Mouse (Mus musculus): ENCODE measurements around the gene Tsc22d4. TPM values are rescaled to one million over a fixed set of nuclear protein-coding genes. Genes with fewer than 3 reads are reported as not detected.
"Not testable (repeated sequence)": the region's sequence is repeated elsewhere in the genome, so short reads cannot be mapped to it uniquely, and the experiment has no call there.

Tsc22d4 gene
- polyA plus RNA-seq (2015; fragmentation: Nextera tagmentation; extraction: Ambion mirVana), result 75.6 and 76.1 TPM in 2 replicates

DNA sequence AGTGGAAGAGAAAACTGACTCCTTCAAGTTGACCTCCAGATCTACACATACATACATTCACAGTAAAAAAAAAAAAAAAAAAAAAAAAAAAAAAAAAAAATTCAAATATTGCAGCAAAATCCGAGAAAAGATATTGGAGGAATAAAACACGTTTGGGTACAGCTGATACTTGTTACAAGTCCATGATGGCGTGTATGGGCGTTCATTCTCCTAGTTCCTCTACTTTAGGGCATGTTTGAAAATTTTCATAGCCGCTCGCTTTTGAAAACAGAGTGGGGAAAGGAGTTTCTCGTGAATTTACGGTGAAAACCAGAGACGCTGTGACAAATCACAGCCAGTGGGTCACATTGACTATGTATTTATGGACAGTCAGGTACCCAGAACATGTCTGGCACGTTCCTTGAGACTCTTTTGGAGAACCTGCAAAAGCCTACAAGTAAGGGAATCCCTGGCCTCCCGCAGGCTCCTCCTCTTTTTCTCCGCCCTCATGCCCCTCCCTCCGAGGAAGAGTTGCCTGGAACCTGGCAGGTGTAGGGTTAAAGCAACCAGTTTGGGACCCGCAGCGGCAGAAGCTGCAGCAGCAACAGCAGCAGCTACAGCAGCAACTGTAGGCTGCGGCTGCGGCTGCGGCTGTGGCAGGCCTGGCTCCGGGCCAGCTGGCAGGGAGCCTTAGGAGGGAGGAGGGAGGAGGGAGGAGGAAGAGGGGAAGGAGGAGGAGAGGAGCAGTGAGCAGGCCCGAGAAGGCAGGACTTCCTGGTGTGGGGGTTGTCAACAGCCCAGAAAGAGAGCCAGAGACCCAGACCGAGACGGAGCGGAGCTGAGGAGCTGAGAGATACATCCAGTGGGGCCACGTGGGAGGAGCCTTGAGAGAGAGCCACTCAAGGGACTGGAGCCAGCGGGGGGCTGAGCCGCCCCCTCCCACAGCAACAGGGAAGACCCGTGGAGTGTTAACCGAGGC lies at the start of gene Tsc22d4:
Tsc22d4 (plus strand) TSS at position 517 of the 958 bp plus-strand sequence.
- H3K4me2 ChIP-seq (replicated peaks), result peak within 1 kb of the TSS; percentile 87

DNA sequence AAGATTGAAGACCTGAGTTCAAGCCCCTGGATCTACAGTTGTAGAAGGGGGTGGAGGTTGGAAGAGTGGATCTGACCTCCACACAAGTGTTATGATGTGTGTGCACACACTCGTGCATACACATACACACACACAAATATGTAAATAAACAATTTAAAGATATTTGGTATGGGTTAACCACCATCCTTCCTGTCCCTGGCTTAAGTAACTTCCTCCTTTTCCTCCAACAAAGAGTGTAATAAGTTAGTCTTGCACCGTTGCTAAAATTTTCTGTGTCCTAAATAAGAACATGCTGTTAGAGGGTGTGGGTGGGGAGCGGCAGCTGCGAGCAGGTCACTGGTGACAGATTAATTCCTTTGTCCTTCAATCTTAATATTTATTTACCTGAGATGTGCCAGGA lies 49.6 kb upstream of the Tsc22d4 start:
- Histone ChIP-seq H3K9ac (replicated peaks) (no peak overlapping the region), H3K27ac (replicated peaks) (no peak overlapping the region), H3K4me2 (replicated peaks) (no peak overlapping the region), H3K9me3 (no peaks in the 10 kb centered on the region), H3K27me3 (no peaks in the 10 kb centered on the region), H3K36me3 (no peaks in the 10 kb centered on the region), H3K4me3 (no peak overlapping the region), H3K4me1 (no peaks in the 10 kb centered on the region)
- 89% methylated on average over 4 of the region's 4 CpGs for WGBS
- no peak for ATAC-seq (replicated peaks)

More for the DNA sequence above, at the start of gene Tsc22d4:
- H3K27me3 ChIP-seq, result no peaks in the 10 kb centered on the region
- no peaks in the 10 kb centered on the region for H3K9me3 ChIP-seq
- WGBS, result 4% methylated on average over 28 of the region's 28 CpGs
- peak; percentile 80 for ATAC-seq (replicated peaks)
- peaks cover 55% of the 10 kb centered on the region for H3K4me1 ChIP-seq
- H3K27ac ChIP-seq (replicated peaks), result peak within 1 kb of the TSS; percentile 89
- peak within 1 kb of the TSS; percentile 71 for H3K4me3 ChIP-seq
- H3K36me3 ChIP-seq, result no peaks in the 10 kb centered on the region
- peak within 1 kb of the TSS; percentile 65 for H3K9ac ChIP-seq (replicated peaks)

DNA sequence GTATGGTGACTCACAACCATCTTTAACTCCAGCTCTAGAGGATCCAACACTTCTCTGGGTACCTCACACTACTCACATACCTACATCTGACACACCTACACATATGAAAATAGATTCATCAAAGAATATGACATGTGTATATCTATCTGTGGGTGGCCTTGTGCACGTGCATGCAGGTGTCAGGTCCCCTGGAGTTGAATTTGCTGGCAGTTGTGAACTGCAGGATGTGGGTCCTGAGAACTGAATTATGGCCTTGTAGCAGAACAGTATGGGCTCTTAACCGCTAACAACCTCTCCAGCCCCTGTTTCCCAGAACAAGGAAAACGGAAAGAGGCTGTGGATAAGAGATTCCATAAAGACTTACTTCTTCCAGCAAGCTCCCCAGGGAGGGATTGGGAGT lies 46.5 kb upstream of the Tsc22d4 start:
- no peak overlapping the region for H3K27ac ChIP-seq (replicated peaks)
- no peak overlapping the region for H3K4me3 ChIP-seq
- H3K27me3 ChIP-seq, result no peaks in the 10 kb centered on the region
- 75% methylated on average over 3 of the region's 3 CpGs for WGBS
- H3K4me2 ChIP-seq (replicated peaks), result no peak overlapping the region
- no peak for ATAC-seq (replicated peaks)
- no peaks in the 10 kb centered on the region for H3K4me1 ChIP-seq
- no peak overlapping the region for H3K9ac ChIP-seq (replicated peaks)
- no peaks in the 10 kb centered on the region for H3K36me3 ChIP-seq
- H3K9me3 ChIP-seq, result no peaks in the 10 kb centered on the region

DNA sequence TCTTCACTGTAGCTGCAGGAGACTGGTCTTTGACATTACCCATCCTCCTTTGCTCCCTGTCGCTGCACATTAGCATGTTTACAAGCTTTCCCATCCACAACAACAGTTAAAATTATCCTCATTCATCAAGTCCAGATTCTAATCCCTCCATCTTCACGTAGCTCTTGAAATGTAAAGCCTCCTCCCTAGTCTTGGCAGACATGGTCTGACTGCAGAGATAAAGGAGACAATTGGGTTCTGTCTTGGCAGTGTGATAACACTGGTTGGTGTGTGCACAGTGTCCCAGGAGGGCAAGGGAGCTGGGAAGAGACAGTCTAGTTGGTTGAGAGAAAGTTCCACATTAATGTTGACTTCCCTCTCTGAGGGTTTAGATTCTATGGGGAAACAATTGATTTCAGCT lies 45.7 kb upstream of the Tsc22d4 start:
- H3K9me3 ChIP-seq, result no peaks in the 10 kb centered on the region
- no peaks in the 10 kb centered on the region for H3K27me3 ChIP-seq
- no peaks in the 10 kb centered on the region for H3K36me3 ChIP-seq
- H3K4me1 ChIP-seq, result no peaks in the 10 kb centered on the region
- no peak overlapping the region for H3K27ac ChIP-seq (replicated peaks)
- H3K4me2 ChIP-seq (replicated peaks), result no peak overlapping the region
- WGBS, result 44% methylated on average over 2 of the region's 2 CpGs
- no peak for ATAC-seq (replicated peaks)
- no peak overlapping the region for H3K4me3 ChIP-seq
- no peak overlapping the region for H3K9ac ChIP-seq (replicated peaks)

DNA sequence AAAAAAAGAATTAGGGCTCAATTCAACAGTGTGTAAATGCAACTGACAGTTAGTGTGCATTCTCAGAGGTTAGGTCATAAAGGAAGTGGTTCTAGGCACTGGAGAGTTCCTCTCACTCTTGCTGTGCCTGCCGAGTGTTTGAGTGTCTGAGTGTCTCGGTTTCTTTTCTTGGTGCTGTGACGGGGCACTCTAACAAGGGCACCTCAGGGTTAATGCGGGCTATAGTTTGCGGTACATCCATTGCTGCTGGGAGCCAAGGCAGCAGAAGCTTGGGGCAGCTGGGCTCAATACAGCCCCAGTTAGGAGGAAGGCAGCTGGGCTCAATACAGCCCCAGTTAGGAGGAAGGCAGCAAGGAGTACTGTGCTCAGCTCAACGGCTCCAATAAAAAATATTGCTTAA lies 40.3 kb upstream of the Tsc22d4 start:
- WGBS, result 46% methylated on average over 6 of the region's 6 CpGs
- Histone ChIP-seq H3K27me3 (no peaks in the 10 kb centered on the region), H3K9me3 (no peaks in the 10 kb centered on the region), H3K9ac (replicated peaks) (no peak overlapping the region), H3K27ac (replicated peaks) (no peak overlapping the region), H3K4me1 (peaks cover 8% of the 10 kb centered on the region), H3K36me3 (no peaks in the 10 kb centered on the region), H3K4me3 (no peak overlapping the region), H3K4me2 (replicated peaks) (no peak overlapping the region)
- no peak for ATAC-seq (replicated peaks)

DNA sequence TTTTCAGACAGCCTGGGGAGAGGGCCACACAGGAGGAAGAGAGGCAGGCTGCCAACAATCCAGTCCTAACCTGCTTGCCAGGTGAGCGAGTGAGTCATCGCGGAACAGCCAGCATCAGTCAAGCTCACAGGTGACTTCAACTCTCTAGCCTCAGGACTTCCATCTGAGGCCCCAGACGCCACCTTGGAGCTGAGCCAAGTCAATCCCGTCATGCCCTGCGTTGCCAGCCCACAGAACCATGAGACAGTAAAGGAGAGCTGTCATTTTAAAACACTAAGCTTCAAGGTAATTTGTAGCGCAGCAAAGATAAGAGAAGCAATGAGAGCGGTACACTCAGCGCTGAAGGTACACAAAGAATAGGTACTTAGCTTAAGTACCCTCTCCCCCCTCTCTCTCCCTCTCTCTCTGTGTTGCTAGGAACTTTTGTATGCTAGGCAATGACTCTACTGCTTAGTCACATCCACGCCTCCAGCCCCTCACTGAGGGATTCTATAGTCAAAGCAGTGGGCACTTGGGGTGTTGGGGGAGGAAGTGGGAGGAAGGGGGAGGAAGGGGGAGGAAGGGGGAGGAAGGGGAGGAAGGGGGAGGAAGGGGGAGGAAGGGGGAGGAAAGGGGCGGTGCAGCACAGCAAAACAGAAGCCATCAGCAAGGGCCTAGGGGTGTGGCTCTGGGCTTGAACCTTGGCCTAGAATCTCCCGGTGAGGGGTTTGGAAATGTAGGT lies 38.5 kb upstream of the Tsc22d4 start:
- H3K4me1 ChIP-seq, result peaks cover 8% of the 10 kb centered on the region
- H3K9me3 ChIP-seq, result no peaks in the 10 kb centered on the region
- no peaks in the 10 kb centered on the region for H3K36me3 ChIP-seq
- H3K4me3 ChIP-seq, result no peak overlapping the region
- 40% methylated on average over 12 of the region's 12 CpGs for WGBS
- ATAC-seq (replicated peaks), result no peak
- H3K27ac ChIP-seq (replicated peaks), result 0 out of 2 replicates have a peak overlapping the region, but pooled peaks have one; percentile 11
- no peak overlapping the region for H3K9ac ChIP-seq (replicated peaks)
- H3K27me3 ChIP-seq, result no peaks in the 10 kb centered on the region
- H3K4me2 ChIP-seq (replicated peaks), result no peak overlapping the region; the same call in 1 of the 2 replicates

DNA sequence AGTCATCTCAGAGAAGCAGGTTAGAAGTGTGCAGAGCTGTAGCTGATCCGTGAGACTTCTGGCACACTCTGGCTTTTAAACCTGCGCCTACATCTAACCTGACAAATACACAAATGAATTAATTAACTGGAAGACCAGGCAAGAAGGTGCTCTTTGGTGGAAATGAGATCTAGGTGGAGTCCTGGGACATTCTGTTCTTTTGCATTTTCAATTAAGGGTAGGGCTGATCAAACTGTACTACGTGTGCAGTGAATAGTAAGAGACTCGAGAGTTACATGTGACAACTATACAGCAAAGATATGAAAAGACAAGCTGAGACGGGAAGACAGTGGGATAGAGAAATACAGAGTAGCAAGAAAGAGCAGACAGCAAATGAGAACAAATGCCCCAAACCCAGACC lies 32.1 kb upstream of the Tsc22d4 start:
- no peaks in the 10 kb centered on the region for H3K27me3 ChIP-seq
- ATAC-seq (replicated peaks), result no peak
- H3K9me3 ChIP-seq, result no peaks in the 10 kb centered on the region
- no peak overlapping the region for H3K4me3 ChIP-seq
- no peak overlapping the region for H3K27ac ChIP-seq (replicated peaks)
- H3K36me3 ChIP-seq, result no peaks in the 10 kb centered on the region
- 74% methylated on average over 5 of the region's 5 CpGs for WGBS
- no peaks in the 10 kb centered on the region for H3K4me1 ChIP-seq
- no peak overlapping the region for H3K4me2 ChIP-seq (replicated peaks)
- no peak overlapping the region for H3K9ac ChIP-seq (replicated peaks)

DNA sequence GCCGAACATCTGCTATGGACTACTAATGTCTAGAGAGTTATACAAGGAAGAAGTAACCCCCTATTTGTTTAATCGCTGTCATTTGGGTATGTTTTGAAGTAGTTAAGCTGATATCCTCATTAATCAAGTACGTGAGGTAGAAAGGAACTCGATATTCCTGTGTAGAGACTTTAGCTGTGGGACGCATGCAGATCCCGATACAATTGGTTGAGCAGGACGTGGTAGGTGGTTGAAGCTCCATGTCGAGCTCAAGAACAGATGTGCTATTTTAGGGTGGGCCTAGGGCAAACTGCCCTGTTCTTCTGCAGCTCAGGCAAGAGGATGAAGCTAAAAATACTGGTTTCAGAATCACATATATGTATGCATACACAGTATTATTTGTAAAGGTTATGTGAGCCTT lies 29.8 kb upstream of the Tsc22d4 start:
- no peak for ATAC-seq (replicated peaks)
- Histone ChIP-seq H3K4me1 (no peaks in the 10 kb centered on the region), H3K36me3 (no peaks in the 10 kb centered on the region), H3K9ac (replicated peaks) (no peak overlapping the region), H3K4me2 (replicated peaks) (no peak overlapping the region), H3K9me3 (no peaks in the 10 kb centered on the region), H3K4me3 (no peak overlapping the region), H3K27ac (replicated peaks) (no peak overlapping the region), H3K27me3 (no peaks in the 10 kb centered on the region)
- WGBS, result 80% methylated on average over 8 of the region's 8 CpGs

DNA sequence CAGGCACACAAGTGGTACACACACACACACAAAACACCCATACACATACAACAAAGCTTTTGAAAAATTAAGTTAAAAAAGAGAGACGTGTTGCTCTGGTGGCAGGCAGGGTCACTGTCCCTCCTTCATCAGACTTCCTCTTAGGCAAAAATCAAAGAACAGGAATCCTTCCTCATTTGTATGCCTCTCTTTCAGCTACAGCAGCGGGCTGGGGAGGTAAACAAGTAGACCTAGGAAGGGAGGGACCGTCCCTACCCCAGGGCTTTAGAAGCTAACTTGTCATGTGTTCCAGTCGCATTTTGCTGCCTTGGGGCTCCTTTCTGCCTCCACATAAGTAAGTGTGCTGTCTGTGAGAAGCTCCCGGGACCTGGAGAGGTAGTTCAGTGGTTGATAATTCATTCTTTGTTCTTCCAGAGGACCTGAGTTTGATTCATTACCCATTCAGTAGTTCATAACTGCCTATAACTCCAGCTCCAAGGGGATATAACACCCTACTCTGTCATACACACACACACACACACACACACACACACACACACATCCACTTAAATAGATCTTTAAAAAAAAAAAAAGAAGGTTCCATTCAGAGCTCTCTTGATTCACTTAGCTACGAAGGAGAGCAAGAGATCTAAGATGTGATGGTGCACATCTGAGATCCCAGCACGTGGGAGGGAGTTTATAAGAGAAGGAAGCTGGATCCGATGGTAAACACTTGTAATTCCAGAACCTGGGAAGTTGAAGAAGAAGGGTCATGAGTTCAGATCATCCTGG lies 27.3 kb upstream of the Tsc22d4 start:
- no peaks in the 10 kb centered on the region for H3K4me1 ChIP-seq
- no peaks in the 10 kb centered on the region for H3K9me3 ChIP-seq
- H3K27ac ChIP-seq (replicated peaks), result no peak overlapping the region
- no peak for ATAC-seq (replicated peaks)
- no peaks in the 10 kb centered on the region for H3K36me3 ChIP-seq
- H3K27me3 ChIP-seq, result no peaks in the 10 kb centered on the region
- H3K4me2 ChIP-seq (replicated peaks), result no peak overlapping the region
- WGBS, result 65% methylated on average over 8 of the region's 8 CpGs
- no peak overlapping the region for H3K9ac ChIP-seq (replicated peaks)
- no peak overlapping the region for H3K4me3 ChIP-seq

DNA sequence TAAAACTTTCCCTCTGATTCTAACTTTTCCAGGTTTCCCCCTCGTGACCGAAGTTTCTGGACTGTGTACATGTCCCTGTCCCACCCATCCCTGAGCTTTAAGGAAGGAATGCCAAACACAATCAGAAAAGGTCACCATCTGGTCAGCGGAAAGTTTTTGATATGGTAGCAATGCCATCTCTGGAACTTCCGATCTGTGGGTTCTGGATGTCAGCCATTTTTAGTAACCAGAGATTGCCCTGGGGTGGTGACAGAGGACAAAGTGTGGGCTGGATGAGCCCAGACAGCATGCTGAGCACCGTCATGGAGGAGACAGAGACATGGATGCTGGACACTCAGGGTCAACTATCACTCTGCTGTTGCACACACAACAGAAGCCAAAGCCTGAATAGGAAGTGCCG lies 26.4 kb upstream of the Tsc22d4 start:
- Histone ChIP-seq H3K36me3 (no peaks in the 10 kb centered on the region), H3K4me2 (replicated peaks) (no peak overlapping the region), H3K27ac (replicated peaks) (no peak overlapping the region), H3K4me1 (no peaks in the 10 kb centered on the region), H3K27me3 (no peaks in the 10 kb centered on the region), H3K9me3 (no peaks in the 10 kb centered on the region), H3K4me3 (no peak overlapping the region), H3K9ac (replicated peaks) (no peak overlapping the region)
- WGBS, result 94% methylated on average over 6 of the region's 6 CpGs
- ATAC-seq (replicated peaks), result no peak

DNA sequence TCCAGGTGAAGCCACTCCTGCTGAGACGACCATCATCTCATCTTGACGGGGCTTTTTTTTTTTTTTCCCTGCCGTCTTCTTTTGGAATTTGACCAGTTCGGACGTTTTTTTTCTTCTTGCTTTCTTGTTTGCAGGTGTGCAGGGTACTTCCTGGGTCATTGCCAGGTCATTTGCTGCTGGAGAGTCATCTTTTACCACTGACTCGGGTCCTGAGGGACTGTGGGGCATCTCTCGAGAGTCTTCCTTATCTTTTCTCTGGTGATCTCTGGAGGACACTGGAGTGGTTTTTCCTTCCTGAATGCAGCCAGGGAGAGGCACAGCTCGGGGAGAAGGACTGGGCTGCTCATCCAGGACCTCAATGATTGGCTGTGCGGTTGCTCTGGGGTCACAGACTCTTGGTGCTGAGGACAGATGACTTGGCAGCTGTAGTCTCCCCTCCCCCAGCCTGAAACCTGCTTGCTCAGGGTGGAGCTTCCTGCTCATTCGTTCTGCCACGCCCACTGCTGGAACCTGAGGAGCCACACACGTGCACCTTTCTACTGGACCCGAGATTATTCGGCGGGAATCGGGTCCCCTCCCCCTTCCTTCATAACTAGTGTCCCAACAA lies 24.9 kb upstream of the Tsc22d4 start:
- not testable (repeated sequence) for H3K27me3 ChIP-seq; H3K27ac ChIP-seq (replicated peaks); ATAC-seq (replicated peaks); H3K9me3 ChIP-seq; H3K4me2 ChIP-seq (replicated peaks); H3K4me1 ChIP-seq; H3K36me3 ChIP-seq; H3K9ac ChIP-seq (replicated peaks); H3K4me3 ChIP-seq
- whole genome bisulfite sequencing, result 29% methylated on average over 11 of the region's 16 CpGs

Data from forebrain, embryonic 15.5 days (tissue).